Mouse (Mus musculus): ENCODE results near the gene Slc52a3. TPM values are rescaled to one million over a fixed set of nuclear protein-coding genes. Genes with fewer than 3 reads are reported as not detected.

The Slc52a3 gene
- polyA plus RNA-seq, 1 experiment from 2014 or later = 1.4 TPM

DNA sequence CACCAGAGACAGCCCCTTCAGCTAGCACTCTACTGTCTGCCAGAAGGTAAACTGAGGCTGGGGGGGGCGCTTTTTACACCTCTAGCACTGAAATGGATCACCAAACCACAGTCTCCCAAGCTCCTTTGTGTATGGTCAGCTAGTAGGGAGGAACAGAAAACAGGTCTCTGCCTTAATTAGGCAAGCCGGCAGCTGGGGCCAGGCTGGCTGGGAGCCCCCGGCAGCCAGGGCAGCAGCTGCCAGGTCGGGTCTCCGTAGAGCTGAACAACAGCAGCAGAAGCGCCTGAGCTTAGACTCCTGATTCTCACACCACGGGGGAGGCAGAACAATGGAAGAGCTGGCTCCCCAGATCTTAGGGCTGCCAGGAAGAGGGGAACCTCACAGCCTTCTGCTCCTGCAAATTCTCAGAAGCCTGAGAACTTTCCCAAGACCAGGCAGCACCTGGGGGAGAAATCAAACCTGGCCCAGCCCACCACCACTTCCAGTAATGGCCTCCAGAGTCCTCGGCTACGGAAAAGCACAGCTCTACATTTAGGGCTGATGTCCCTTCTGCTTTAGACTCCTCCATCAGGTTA is 29.0 kb upstream of the Slc52a3 start:
- Histone ChIP-seq H3K9me3 (replicated peaks) (no peaks in the 10 kb centered on the region), H3K4me2 (peak overlapping the region; percentile 40), H3K4me1 (peaks cover 65% of the 10 kb centered on the region), H3K27me3 (replicated peaks) (no peaks in the 10 kb centered on the region), H3K36me3 (no peaks in the 10 kb centered on the region), H3K27ac (replicated peaks) (peak overlapping the region; percentile 45), H3K4me3 (replicated peaks) (no peak overlapping the region), H3K9ac (replicated peaks) (0 out of 2 replicates have a peak overlapping the region, but pooled peaks have one; percentile 26)
- no peak for ATAC-seq (ENCODE audit: low FRiP score)
- 12% methylated on average over 9 of the region's 9 CpGs for WGBS

DNA sequence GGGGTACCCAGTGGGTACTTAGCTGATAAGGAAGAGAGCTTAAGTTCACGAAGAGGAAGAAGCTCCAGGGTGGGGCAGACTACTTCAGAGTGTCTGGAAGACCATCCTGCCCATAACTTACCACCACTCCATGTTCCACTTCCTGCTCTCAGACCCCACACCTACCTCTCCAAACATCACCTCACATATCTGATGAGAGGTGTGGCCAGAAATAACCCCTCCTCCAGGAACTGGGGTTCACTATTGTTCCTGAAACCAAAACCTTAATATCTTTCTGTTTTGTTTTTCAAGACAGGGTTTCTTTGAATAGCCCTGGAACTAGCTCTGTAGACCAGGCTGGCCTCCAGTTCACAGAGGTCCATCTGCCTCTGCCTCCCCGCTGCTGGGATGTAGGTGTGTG is 28.5 kb upstream of the Slc52a3 start:
- Histone ChIP-seq H3K9me3 (replicated peaks) (no peaks in the 10 kb centered on the region), H3K9ac (replicated peaks) (no peak overlapping the region), H3K4me3 (replicated peaks) (no peak overlapping the region), H3K27ac (replicated peaks) (peak overlapping the region; percentile 45; the same call in 1 of the 2 replicates), H3K36me3 (no peaks in the 10 kb centered on the region), H3K27me3 (replicated peaks) (no peaks in the 10 kb centered on the region), H3K4me2 (peak overlapping the region; percentile 40), H3K4me1 (peaks cover 68% of the 10 kb centered on the region)
- no peak for ATAC-seq (ENCODE audit: low FRiP score)
- WGBS = 69% methylated on average over 2 of the region's 2 CpGs

DNA sequence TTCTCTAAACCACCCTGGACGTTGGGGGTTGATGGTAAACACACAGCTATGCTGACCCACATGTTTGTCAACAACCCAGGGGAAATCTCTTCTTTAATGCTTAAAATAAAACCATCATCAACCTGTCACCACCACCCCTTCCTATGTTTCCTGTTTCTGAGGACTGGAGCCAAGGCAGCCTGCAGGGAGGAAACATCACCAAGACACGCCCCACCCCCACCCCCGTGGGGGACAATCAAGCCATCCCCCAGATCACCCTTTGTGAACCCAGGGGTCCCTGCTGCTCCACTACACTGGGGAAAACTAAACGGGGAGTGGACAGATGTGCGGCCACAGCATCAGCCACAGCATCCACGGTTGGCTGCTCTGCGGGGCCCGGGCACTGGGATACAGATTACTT is 27.9 kb upstream of the Slc52a3 start:
- Histone ChIP-seq H3K27me3 (replicated peaks) (no peaks in the 10 kb centered on the region), H3K27ac (replicated peaks) (no peak overlapping the region), H3K9me3 (replicated peaks) (no peaks in the 10 kb centered on the region), H3K36me3 (no peaks in the 10 kb centered on the region), H3K9ac (replicated peaks) (0 out of 2 replicates have a peak overlapping the region, but pooled peaks have one; percentile 17), H3K4me1 (peaks cover 74% of the 10 kb centered on the region), H3K4me2 (peak overlapping the region; percentile 23), H3K4me3 (replicated peaks) (no peak overlapping the region)
- 63% methylated on average over 8 of the region's 8 CpGs for WGBS
- no peak for ATAC-seq (ENCODE audit: low FRiP score)

DNA sequence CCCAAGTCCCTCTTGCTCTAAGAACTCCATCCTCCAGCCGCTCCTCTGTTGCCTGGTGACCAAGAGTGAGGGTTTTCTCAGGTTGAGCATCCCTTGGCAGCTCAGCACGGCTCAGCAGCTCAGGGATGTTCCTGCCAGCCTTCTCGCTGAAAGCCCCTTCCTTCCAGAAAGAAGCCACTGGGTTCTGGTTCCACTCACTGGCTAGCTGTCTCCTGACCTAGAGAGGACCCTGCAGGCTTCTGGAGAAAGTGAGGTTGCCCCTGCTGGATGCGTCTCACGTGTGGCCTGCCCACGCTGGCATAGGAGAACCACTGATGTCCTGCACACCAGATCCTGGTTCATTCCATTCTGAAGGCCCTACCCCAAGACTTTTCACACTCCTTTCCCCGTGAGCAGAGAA is 27.3 kb upstream of the Slc52a3 start:
- ATAC-seq (ENCODE audit: low FRiP score) = no peak
- no peaks in the 10 kb centered on the region for H3K9me3 ChIP-seq (replicated peaks)
- H3K36me3 ChIP-seq = no peaks in the 10 kb centered on the region
- peaks cover 80% of the 10 kb centered on the region for H3K4me1 ChIP-seq
- no peak overlapping the region for H3K4me3 ChIP-seq (replicated peaks)
- WGBS = 87% methylated on average over 7 of the region's 7 CpGs
- 0 out of 2 replicates have a peak overlapping the region, but pooled peaks have one; percentile 17 for H3K9ac ChIP-seq (replicated peaks)
- no peak overlapping the region for H3K27ac ChIP-seq (replicated peaks)
- H3K27me3 ChIP-seq (replicated peaks) = no peaks in the 10 kb centered on the region
- H3K4me2 ChIP-seq = peak overlapping the region; percentile 23

DNA sequence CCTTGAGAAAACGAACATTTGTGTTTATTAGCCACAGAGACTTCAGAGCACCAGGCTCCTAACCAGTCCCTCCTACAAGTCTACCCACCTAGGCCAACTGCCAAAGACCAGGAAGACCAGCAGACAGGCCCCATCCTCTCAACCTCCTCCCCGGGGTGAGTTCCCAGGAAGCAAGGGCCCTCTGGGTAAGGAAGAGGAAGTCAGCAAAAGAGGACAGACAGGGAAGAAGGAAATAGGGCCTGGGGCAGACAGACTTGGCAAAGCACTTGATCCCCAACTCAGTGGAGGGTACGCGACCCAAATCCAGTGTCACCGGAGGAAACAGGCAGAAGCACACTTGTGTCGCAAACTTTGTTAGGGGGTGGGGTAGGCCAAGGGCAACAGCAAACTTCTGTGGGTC is 26.9 kb upstream of the Slc52a3 start:
- Histone ChIP-seq H3K27me3 (replicated peaks) (no peaks in the 10 kb centered on the region), H3K4me3 (replicated peaks) (no peak overlapping the region), H3K9me3 (replicated peaks) (no peaks in the 10 kb centered on the region), H3K4me2 (peak overlapping the region; percentile 74), H3K4me1 (peaks cover 79% of the 10 kb centered on the region), H3K9ac (replicated peaks) (no peak overlapping the region), H3K36me3 (no peaks in the 10 kb centered on the region), H3K27ac (replicated peaks) (no peak overlapping the region)
- WGBS = 90% methylated on average over 6 of the region's 6 CpGs
- no peak for ATAC-seq (ENCODE audit: low FRiP score)

DNA sequence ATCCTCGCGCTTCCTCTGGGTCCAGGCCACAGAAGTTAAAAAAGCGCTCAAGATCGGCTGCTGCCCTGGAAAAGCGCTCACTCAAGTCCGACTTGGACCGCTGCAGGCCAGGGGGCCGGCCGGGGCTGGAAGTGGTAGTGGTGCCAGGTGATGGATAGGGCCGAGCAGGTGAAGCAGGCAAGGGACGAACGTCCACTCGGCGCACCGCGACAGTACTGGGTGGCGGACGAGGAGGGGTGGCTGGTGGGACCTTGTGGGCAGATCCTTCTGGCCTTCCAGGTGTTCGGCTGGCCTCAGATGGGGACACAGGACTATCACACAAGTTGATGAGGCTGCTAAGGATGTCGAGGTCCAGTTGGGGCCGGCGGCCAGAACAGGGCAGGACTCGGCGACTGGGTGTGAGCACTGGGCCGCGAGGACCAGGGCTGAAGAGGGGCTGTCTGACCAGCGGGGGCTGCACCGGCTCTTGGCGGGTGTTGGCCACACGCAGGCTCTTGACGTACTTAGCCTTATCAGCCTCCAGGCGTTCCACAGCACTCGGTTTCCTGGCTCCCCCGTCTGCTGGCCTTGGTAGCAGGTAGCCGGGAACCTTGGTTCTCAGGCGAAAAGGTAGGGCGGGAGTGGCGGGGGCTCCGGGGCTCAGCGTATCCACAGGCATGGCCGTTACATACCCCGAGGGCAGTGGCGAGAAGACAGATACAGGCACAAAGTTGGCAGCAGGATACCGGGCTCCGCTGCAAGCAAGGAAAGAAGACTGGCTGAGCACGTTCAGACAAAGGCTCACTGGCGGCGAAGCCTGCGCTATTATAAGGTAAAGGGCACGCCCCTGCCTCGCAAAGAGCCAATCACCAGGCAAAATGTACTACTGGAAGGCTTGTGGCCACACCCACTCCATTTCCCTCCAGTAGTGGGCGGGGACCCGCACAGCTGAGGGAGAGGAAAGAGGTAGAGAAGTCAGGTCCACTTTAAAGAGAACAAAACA is 25.8 kb upstream of the Slc52a3 start:
- H3K27me3 ChIP-seq (replicated peaks) = no peaks in the 10 kb centered on the region
- H3K4me2 ChIP-seq = peak overlapping the region; percentile 74
- H3K9me3 ChIP-seq (replicated peaks) = no peaks in the 10 kb centered on the region
- peaks cover 76% of the 10 kb centered on the region for H3K4me1 ChIP-seq
- 46% methylated on average over 53 of the region's 53 CpGs for WGBS
- peak overlapping the region; percentile 89 for H3K27ac ChIP-seq (replicated peaks)
- peak overlapping the region; percentile 65 for H3K9ac ChIP-seq (replicated peaks)
- ATAC-seq (ENCODE audit: low FRiP score) = peak; percentile 91
- H3K36me3 ChIP-seq = no peaks in the 10 kb centered on the region
- H3K4me3 ChIP-seq (replicated peaks) = peak overlapping the region; percentile 43

DNA sequence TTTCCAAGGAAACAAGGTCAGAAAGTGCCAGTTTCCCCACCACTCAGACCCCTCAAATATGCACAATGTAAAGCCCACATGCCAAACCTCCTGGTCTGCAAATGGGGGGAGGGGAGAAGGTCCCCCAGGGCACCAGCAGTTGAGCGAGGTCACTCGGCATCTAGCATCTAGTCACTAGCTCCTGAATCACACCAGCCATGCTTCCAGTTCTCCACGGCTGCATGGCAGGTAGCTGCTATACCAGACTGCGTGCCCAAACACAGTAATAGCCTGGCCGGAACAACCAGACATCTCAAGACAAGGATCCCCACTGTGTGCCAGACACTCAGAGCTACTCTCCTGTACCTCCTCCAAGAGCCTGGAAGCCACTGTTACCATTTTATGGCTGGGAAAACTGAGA is 24.6 kb upstream of the Slc52a3 start:
- H3K9me3 ChIP-seq (replicated peaks) = no peaks in the 10 kb centered on the region
- ATAC-seq (ENCODE audit: low FRiP score) = no peak
- no peak overlapping the region for H3K27ac ChIP-seq (replicated peaks)
- WGBS = 90% methylated on average over 5 of the region's 5 CpGs
- H3K36me3 ChIP-seq = no peaks in the 10 kb centered on the region
- H3K9ac ChIP-seq (replicated peaks) = no peak overlapping the region
- H3K4me3 ChIP-seq (replicated peaks) = no peak overlapping the region
- peaks cover 69% of the 10 kb centered on the region for H3K4me1 ChIP-seq
- no peaks in the 10 kb centered on the region for H3K27me3 ChIP-seq (replicated peaks)
- no peak overlapping the region for H3K4me2 ChIP-seq

DNA sequence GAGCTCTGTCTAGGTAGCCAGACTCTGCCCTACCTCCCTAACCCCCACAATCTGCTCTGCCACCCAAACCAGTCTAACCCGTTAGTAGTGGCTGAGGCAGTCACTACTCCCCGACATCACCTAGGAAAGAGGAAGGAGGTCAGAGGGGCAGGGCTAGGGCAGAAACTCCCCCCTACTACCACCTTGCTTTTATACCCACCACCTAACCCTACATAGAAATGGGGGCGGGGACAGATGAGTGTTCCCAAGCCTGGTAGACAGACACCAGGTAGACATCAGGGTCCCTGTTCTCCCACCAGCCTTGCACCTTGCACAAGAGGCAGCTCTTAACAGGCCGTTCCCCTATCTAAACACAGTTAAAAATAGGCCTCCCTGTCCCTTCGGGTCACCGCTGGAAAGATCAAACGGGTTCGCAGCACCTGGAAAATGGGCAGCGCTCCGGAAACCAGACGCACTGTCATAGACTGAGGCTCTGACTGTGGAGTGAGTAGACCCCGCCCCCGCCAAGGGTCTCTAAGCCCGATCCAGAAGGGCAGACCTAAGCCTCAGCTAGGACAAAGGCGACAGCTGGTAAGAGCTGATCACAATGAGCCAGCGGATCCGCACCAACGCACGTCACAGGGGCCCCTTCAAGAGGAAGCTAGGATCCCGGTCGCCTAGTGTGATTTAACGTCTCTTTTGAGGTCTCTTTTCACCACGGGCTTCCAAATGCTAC is 23.3 kb upstream of the Slc52a3 start:
- H3K9me3 ChIP-seq (replicated peaks) = no peaks in the 10 kb centered on the region
- no peaks in the 10 kb centered on the region for H3K36me3 ChIP-seq
- peak overlapping the region; percentile 59 for H3K4me2 ChIP-seq
- peak overlapping the region; percentile 29 for H3K9ac ChIP-seq (replicated peaks)
- H3K27ac ChIP-seq (replicated peaks) = no peak overlapping the region
- H3K27me3 ChIP-seq (replicated peaks) = no peaks in the 10 kb centered on the region
- peaks cover 62% of the 10 kb centered on the region for H3K4me1 ChIP-seq
- peak overlapping the region; percentile 34 for H3K4me3 ChIP-seq (replicated peaks)
- 16% methylated on average over 23 of the region's 23 CpGs for WGBS
- 0 out of 2 replicates have a peak, but pooled peaks have one; percentile 24 for ATAC-seq (ENCODE audit: low FRiP score)

DNA sequence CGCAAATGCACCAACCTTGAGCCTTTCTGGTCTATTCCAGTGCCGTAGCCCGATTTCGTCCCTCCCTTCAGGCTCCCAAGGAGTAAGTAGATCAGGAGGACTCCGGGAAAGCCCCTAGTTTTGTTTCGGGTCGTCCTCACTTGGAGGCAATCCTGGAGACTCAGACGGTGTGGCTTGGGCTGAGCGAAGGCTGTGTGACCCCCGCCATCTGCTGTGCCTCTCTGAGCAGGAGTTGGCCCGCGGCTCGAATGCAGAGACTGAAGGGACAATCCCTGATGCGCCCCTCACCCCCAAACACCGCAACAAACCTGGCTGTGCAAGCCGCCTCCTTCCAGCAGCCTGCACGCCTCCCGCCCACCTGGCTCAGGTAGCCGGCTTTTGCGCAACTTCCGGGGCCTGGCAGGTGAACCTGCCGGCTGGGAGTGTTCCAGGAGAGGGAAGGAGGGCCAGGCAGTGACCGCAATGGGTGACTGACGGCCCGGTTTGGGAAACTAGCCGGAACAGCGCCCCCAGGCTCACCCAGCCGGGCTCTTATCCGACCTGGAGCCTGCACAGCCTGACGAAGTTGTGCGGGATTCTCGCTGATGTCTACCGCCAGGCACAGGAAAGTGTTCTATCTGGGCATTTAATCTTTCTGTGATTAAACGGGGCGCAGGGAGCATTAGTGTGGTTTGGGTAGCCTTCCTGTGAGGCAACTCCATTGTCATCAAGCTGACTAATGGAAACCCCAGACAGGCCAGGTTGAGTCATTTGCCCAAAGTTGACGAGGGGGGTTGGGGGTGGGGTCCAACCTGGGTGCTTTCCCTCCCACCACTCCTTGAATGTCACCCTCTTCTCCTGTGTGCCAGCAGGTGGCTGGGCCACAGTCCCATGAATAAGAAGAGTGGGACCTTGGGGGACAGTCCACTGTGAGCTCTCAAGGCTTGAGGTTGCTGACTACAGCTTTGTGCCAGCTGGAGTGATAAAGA is 22.4 kb upstream of the Slc52a3 start:
- WGBS = 4% methylated on average over 36 of the region's 36 CpGs
- no peak overlapping the region for H3K27ac ChIP-seq (replicated peaks)
- no peaks in the 10 kb centered on the region for H3K9me3 ChIP-seq (replicated peaks)
- H3K36me3 ChIP-seq = no peaks in the 10 kb centered on the region
- H3K27me3 ChIP-seq (replicated peaks) = no peaks in the 10 kb centered on the region
- no peak for ATAC-seq (ENCODE audit: low FRiP score)
- H3K4me3 ChIP-seq (replicated peaks) = peak overlapping the region; percentile 34
- H3K4me2 ChIP-seq = peak overlapping the region; percentile 59
- H3K9ac ChIP-seq (replicated peaks) = peak overlapping the region; percentile 29
- peaks cover 62% of the 10 kb centered on the region for H3K4me1 ChIP-seq

DNA sequence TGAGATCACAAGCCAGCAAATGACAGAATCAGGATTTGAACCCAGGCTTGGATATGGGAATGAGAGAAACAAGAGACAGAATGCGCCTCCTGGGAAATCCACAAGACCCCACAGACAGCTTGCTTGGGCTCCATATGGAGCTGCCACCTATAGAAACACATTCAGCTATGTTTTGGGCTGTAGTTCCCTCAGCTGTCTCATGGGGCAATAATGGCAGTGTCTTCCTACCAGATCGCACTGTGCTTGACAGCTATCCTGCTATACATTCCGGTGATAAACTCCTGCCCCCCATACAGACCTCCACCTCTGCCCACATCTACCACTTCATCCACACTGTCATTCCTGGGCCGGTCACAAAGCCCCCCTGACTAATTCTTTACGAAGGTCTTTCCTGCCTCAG is 21.0 kb upstream of the Slc52a3 start:
- Histone ChIP-seq H3K4me3 (replicated peaks) (no peak overlapping the region), H3K36me3 (no peaks in the 10 kb centered on the region)
- WGBS = 92% methylated on average over 5 of the region's 5 CpGs

DNA sequence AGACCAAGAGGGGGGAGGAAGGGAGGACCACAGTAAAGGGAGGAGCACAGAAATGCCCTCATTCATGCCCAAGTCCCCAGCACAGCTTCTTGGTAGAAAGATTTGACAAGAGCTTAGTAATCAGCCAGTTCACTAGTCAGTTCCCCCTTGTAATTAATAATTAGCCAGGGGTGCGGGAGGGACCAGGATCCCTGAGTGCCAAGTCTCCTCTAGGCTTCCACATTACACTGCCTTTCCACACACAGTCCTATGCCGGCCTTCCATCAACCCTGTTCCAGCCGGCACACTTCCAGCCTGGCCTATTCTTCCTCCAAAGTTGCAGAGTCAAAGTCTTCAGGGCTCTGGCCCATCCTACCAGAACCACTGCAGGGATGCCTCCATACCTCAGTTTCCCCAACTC is 20.2 kb upstream of the Slc52a3 start:
- Histone ChIP-seq H3K9me3 (replicated peaks) (no peaks in the 10 kb centered on the region), H3K4me1 (peaks cover 56% of the 10 kb centered on the region), H3K27me3 (replicated peaks) (no peaks in the 10 kb centered on the region), H3K36me3 (no peaks in the 10 kb centered on the region), H3K9ac (replicated peaks) (no peak overlapping the region), H3K27ac (replicated peaks) (no peak overlapping the region), H3K4me3 (replicated peaks) (no peak overlapping the region), H3K4me2 (no peak overlapping the region)
- WGBS = 78% methylated on average over 3 of the region's 3 CpGs
- ATAC-seq (ENCODE audit: low FRiP score) = no peak

More for the DNA sequence above, 21.0 kb upstream of the Slc52a3 start:
- Histone ChIP-seq H3K27me3 (replicated peaks) (no peaks in the 10 kb centered on the region), H3K4me1 (peaks cover 59% of the 10 kb centered on the region), H3K27ac (replicated peaks) (no peak overlapping the region), H3K9me3 (replicated peaks) (no peaks in the 10 kb centered on the region), H3K9ac (replicated peaks) (no peak overlapping the region), H3K4me2 (no peak overlapping the region)
- ATAC-seq (ENCODE audit: low FRiP score) = no peak
